Mouse (Mus musculus) MEL (cell line): Measurements from ENCODE around the gene Dapl1.

ENCODE experiments used
- BHLHE40 ChIP-seq: IDR thresholded peaks from 2 replicates; pipeline ENCODE4 v1.6.1; 2012; ENCODE audit warnings: low read depth, mild to moderate bottlenecking, inconsistent platforms, low read length, improper control_type of control experiment, borderline replicate concordance
- CHD1 ChIP-seq: IDR thresholded peaks from 2 replicates; pipeline ENCODE4 v1.6.1; 2012; ENCODE audit warnings: low read depth, mild to moderate bottlenecking, inconsistent platforms, low read length, improper control_type of control experiment
- CTCF ChIP-seq, 3 experiments: IDR thresholded peaks in 2 of 3; conservative IDR thresholded peaks in 1 of 3; 2 replicates each; pipeline ENCODE4 v1.5.1; 2011 to 2012; ENCODE audit warnings: low read length in 3 of 3, low read depth in 2 of 3, mild to moderate bottlenecking in 2 of 3, improper control_type of control experiment in 1 of 3, inconsistent platforms in 1 of 3, mixed read lengths in 1 of 3, moderate library complexity in 1 of 3; ENCODE audit not compliant: control insufficient read depth in 1 of 3, insufficient read depth in 1 of 3, poor library complexity in 1 of 3, severe bottlenecking in 1 of 3
- GATA1 ChIP-seq: IDR thresholded peaks from 2 replicates; pipeline ENCODE4 v1.6.1; 2011; ENCODE audit warnings: low read depth, low read length, improper control_type of control experiment
- MXI1 ChIP-seq: IDR thresholded peaks from 2 replicates; pipeline ENCODE4 v1.6.1; 2011; ENCODE audit warnings: mild to moderate bottlenecking, low read depth, low read length, improper control_type of control experiment
- POLR2A ChIP-seq, 2 experiments: IDR thresholded peaks; 2 replicates each; pipeline ENCODE4 v1.6.1; 2011 to 2012; ENCODE audit warnings: low read length in 2 of 2, mild to moderate bottlenecking in 2 of 2, control low read depth in 1 of 2, improper control_type of control experiment in 1 of 2, low read depth in 1 of 2, moderate library complexity in 1 of 2; ENCODE audit not compliant: control insufficient read depth in 1 of 2, insufficient read depth in 1 of 2, poor library complexity in 1 of 2
- POLR2AphosphoS2 ChIP-seq: IDR thresholded peaks from 2 replicates; pipeline ENCODE4 v1.6.1; 2011; ENCODE audit warnings: low read length, improper control_type of control experiment
- SIN3A ChIP-seq: IDR thresholded peaks from 2 replicates; pipeline ENCODE4 v1.6.1; 2012; ENCODE audit warnings: low read length, improper control_type of control experiment, inconsistent platforms
- TBP ChIP-seq: IDR thresholded peaks from 2 replicates; pipeline ENCODE4 v1.8.0; 2011; ENCODE audit warnings: low read depth, low read length, improper control_type of control experiment
- TCF12 ChIP-seq: IDR thresholded peaks from 2 replicates; pipeline ENCODE4 v1.6.1; 2014; ENCODE audit warnings: low read depth, mild to moderate bottlenecking, inconsistent platforms, low read length, improper control_type of control experiment, moderate library complexity
- ZC3H11A ChIP-seq: IDR thresholded peaks from 2 replicates; pipeline ENCODE4 v1.6.1; 2012; ENCODE audit warnings: low read depth, mild to moderate bottlenecking, inconsistent platforms, low read length, improper control_type of control experiment

GRCm38 (mm10) chr2:59452102-59452501 lies 32.4 kb upstream of the Dapl1 start:
- TF ChIP-seq ZC3H11A = no peak
- no peak for TF ChIP-seq CTCF (IDR thresholded peaks at IDR 0.05 in 2 of 3, conservative IDR thresholded peaks at IDR 0.05 in 1 of 3; ENCODE audit: control insufficient read depth in 1 of 3, insufficient read depth in 1 of 3, low read depth in 2 of 3, low read length in 3 of 3, poor library complexity in 1 of 3, severe bottlenecking in 1 of 3)
- TF ChIP-seq BHLHE40 = no peak
- TF ChIP-seq POLR2AphosphoS2 = no peak
- no peak for TF ChIP-seq POLR2A (IDR thresholded peaks at IDR 0.05; ENCODE audit: control insufficient read depth in 1 of 2, insufficient read depth in 1 of 2, low read depth in 1 of 2, low read length in 2 of 2, poor library complexity in 1 of 2)
- TF ChIP-seq TCF12 = no peak
- no peak for TF ChIP-seq GATA1
- no peak for TF ChIP-seq MXI1
- TF ChIP-seq CHD1 = no peak
- TF ChIP-seq TBP = no peak
- TF ChIP-seq SIN3A = no peak
